Mouse (Mus musculus): Measurements from ENCODE around the gene Tmem230. TPM values are rescaled to one million over a fixed set of nuclear protein-coding genes. Genes with fewer than 3 reads are reported as not detected.

Tmem230 gene
- polyA plus RNA-seq, 1 experiment from 2014 or later, result 45.3 TPM

DNA sequence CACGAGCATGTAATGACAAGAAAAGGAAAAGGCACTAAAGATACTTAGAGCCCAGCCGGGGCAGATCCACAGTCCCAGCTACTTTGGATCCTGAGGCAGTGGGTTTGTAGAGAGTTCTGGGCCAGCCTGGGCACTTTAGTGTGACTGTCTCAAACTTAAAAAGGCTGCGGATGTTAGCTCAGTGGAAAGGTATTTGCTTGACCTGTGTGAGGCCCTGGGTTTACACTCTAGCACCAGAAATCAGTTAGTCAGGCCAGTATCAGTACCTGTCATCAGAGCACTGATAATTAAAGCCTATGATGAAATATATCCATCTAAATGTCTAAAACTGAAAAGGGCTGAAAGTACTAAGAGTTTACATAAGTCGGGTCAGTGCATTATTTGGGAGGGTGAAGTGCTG lies 28.6 kb upstream of the Tmem230 start:
- Histone ChIP-seq H3K36me3 (ENCODE audit: control insufficient read depth, insufficient read depth, low read length) (no peaks in the 10 kb centered on the region), H3K4me3 (ENCODE audit: low read length) (no peak overlapping the region), H3K4me1 (replicated peaks; ENCODE audit: control insufficient read depth, insufficient read depth, low read length) (peaks cover 8% of the 10 kb centered on the region), H3K9me3 (ENCODE audit: control insufficient read depth, low read length) (no peaks in the 10 kb centered on the region), H3K4me2 (ENCODE audit: low read depth, low read length) (no peak overlapping the region), H3K27ac (ENCODE audit: low read length) (no peak overlapping the region), H3K9ac (ENCODE audit: low read length) (no peak overlapping the region), H3K27me3 (ENCODE audit: control insufficient read depth, insufficient read depth, low read depth, low read length) (no peaks in the 10 kb centered on the region)
- WGBS, result 42% methylated on average over 4 of the region's 4 CpGs
- no peak for ATAC-seq (ENCODE audit: low read depth)

DNA sequence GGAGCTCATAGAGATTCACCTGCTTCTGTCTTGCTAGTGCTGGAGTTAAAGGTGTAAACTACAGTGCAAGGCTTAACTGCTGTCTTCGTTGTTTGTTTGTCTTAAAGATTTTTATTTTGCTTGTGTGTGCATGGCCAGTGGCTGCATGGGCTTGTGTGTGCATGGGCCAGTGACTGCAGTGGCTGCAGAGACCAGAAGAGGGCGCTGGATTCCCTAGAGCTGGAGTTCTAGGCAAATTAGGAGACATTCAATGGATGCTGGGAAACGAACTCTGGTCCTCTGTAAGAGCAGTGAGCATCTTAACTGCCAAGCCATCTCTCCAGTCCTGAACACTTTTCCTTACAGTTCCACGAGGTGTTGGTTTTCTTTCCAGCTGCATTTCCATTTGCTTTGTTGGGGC lies 27.9 kb upstream of the Tmem230 start:
- WGBS, result 75% methylated on average over 4 of the region's 4 CpGs
- Histone ChIP-seq H3K4me1 (replicated peaks; ENCODE audit: control insufficient read depth, insufficient read depth, low read length) (peaks cover 9% of the 10 kb centered on the region), H3K4me2 (ENCODE audit: low read depth, low read length) (no peak overlapping the region), H3K27me3 (ENCODE audit: control insufficient read depth, insufficient read depth, low read depth, low read length) (no peaks in the 10 kb centered on the region), H3K4me3 (ENCODE audit: low read length) (no peak overlapping the region), H3K27ac (ENCODE audit: low read length) (no peak overlapping the region), H3K9ac (ENCODE audit: low read length) (no peak overlapping the region), H3K36me3 (ENCODE audit: control insufficient read depth, insufficient read depth, low read length) (no peaks in the 10 kb centered on the region), H3K9me3 (ENCODE audit: control insufficient read depth, low read length) (no peaks in the 10 kb centered on the region)
- ATAC-seq (ENCODE audit: low read depth), result no peak

GRCm38 (mm10) chr2:132272694-132273389 lies 25.2 kb upstream of the Tmem230 start:
- peaks cover 14% of the 10 kb centered on the region for H3K4me1 ChIP-seq (replicated peaks; ENCODE audit: control insufficient read depth, insufficient read depth, low read length)
- H3K36me3 ChIP-seq (ENCODE audit: control insufficient read depth, insufficient read depth, low read length), result no peaks in the 10 kb centered on the region
- H3K27me3 ChIP-seq (ENCODE audit: control insufficient read depth, insufficient read depth, low read depth, low read length), result no peaks in the 10 kb centered on the region
- no peak overlapping the region for H3K9ac ChIP-seq (ENCODE audit: low read length)
- H3K4me2 ChIP-seq (ENCODE audit: low read depth, low read length), result no peak overlapping the region
- no peak overlapping the region for H3K4me3 ChIP-seq (ENCODE audit: low read length)
- WGBS, result 30% methylated on average over 6 of the region's 6 CpGs
- H3K27ac ChIP-seq (ENCODE audit: low read length), result peak overlapping the region; percentile 60
- no peaks in the 10 kb centered on the region for H3K9me3 ChIP-seq (ENCODE audit: control insufficient read depth, low read length)
- ATAC-seq (ENCODE audit: low read depth), result peak; percentile 44

GRCm38 (mm10) chr2:132270331-132270951 lies 22.8 kb upstream of the Tmem230 start:
- H3K9ac ChIP-seq (ENCODE audit: low read length), result no peak overlapping the region
- ATAC-seq (ENCODE audit: low read depth), result no peak
- H3K9me3 ChIP-seq (ENCODE audit: control insufficient read depth, low read length), result no peaks in the 10 kb centered on the region
- H3K27me3 ChIP-seq (ENCODE audit: control insufficient read depth, insufficient read depth, low read depth, low read length), result no peaks in the 10 kb centered on the region
- H3K4me2 ChIP-seq (ENCODE audit: low read depth, low read length), result no peak overlapping the region
- 0 out of 2 replicates have a peak overlapping the region, but pooled peaks have one; percentile 8 for H3K27ac ChIP-seq (ENCODE audit: low read length)
- 55% methylated on average over 2 of the region's 2 CpGs for WGBS
- no peaks in the 10 kb centered on the region for H3K36me3 ChIP-seq (ENCODE audit: control insufficient read depth, insufficient read depth, low read length)
- H3K4me3 ChIP-seq (ENCODE audit: low read length), result no peak overlapping the region
- peaks cover 16% of the 10 kb centered on the region for H3K4me1 ChIP-seq (replicated peaks; ENCODE audit: control insufficient read depth, insufficient read depth, low read length)

DNA sequence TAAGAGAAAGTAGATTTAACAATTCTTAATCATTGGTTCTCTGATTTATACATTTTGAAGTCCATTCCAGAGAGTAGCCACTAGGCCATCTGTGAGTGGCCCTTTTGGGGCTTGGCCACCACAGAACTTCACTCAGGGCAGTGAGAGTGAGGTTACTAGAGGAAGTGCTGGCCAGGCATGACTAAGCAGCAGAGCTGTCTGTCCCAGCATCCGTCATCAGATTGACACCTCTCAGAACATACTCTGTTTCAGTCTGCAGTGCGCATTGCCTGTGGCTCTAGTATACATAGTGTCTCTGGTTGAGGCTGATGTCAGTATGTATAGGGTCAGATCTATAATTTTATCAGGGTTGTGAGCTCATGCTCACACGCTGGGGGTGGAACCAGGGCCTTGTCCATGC lies 21.6 kb upstream of the Tmem230 start:
- H3K27me3 ChIP-seq (ENCODE audit: control insufficient read depth, insufficient read depth, low read depth, low read length), result no peaks in the 10 kb centered on the region
- H3K4me3 ChIP-seq (ENCODE audit: low read length), result no peak overlapping the region
- WGBS, result 77% methylated on average over 3 of the region's 3 CpGs
- no peak overlapping the region for H3K9ac ChIP-seq (ENCODE audit: low read length)
- no peak overlapping the region for H3K27ac ChIP-seq (ENCODE audit: low read length)
- no peak for ATAC-seq (ENCODE audit: low read depth)
- no peaks in the 10 kb centered on the region for H3K36me3 ChIP-seq (ENCODE audit: control insufficient read depth, insufficient read depth, low read length)
- peaks cover 16% of the 10 kb centered on the region for H3K4me1 ChIP-seq (replicated peaks; ENCODE audit: control insufficient read depth, insufficient read depth, low read length)
- H3K4me2 ChIP-seq (ENCODE audit: low read depth, low read length), result no peak overlapping the region
- H3K9me3 ChIP-seq (ENCODE audit: control insufficient read depth, low read length), result no peaks in the 10 kb centered on the region

DNA sequence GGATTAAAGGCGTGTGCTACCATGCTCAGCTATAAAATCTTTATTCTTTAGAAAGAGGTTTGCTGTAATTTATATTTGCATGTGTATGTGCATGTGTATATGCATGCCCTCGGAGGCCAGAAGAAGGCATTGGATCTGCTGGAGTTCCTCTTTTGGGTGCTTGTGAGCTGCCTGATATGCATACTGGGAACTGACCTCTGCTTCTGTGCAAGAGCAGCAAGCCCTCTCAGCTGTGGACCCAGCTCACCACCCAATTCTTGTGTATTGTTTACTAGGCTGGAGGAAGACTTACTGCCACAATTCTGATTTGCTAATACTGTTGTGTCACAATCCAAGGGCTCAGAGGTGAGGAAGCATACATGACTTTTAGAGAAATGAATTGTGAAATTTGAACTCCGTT lies 18.5 kb upstream of the Tmem230 start:
- ATAC-seq (ENCODE audit: low read depth), result no peak
- Histone ChIP-seq H3K4me1 (replicated peaks; ENCODE audit: control insufficient read depth, insufficient read depth, low read length) (peaks cover 10% of the 10 kb centered on the region; the same call in 1 of the 2 replicates), H3K9ac (ENCODE audit: low read length) (no peak overlapping the region), H3K27ac (ENCODE audit: low read length) (no peak overlapping the region), H3K4me3 (ENCODE audit: low read length) (no peak overlapping the region), H3K9me3 (ENCODE audit: control insufficient read depth, low read length) (no peaks in the 10 kb centered on the region), H3K4me2 (ENCODE audit: low read depth, low read length) (no peak overlapping the region), H3K27me3 (ENCODE audit: control insufficient read depth, insufficient read depth, low read depth, low read length) (no peaks in the 10 kb centered on the region), H3K36me3 (ENCODE audit: control insufficient read depth, insufficient read depth, low read length) (no peaks in the 10 kb centered on the region)
- 91% methylated on average over 3 of the region's 3 CpGs for WGBS

DNA sequence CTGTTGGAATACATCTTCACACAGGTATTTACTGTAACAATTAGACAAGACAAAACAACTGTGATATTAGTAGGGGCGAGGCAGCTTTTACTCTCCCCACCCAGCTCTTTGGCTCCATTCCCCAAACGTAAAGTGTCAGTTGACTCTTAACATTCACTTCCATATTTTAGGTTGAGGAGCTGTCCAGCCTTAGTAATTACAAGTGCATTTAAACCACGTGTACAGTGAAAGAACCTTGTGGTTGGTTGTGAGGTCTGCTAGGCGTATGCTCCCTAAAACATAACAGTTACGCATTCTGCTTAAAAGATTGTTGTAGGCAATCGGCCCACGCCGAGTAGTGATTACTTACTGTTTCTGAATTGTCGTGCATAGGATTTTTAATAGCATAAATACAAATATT lies 17.6 kb upstream of the Tmem230 start:
- 75% methylated on average over 9 of the region's 9 CpGs for WGBS
- no peaks in the 10 kb centered on the region for H3K9me3 ChIP-seq (ENCODE audit: control insufficient read depth, low read length)
- no peaks in the 10 kb centered on the region for H3K27me3 ChIP-seq (ENCODE audit: control insufficient read depth, insufficient read depth, low read depth, low read length)
- ATAC-seq (ENCODE audit: low read depth), result no peak
- H3K27ac ChIP-seq (ENCODE audit: low read length), result no peak overlapping the region
- no peaks in the 10 kb centered on the region for H3K36me3 ChIP-seq (ENCODE audit: control insufficient read depth, insufficient read depth, low read length)
- H3K4me2 ChIP-seq (ENCODE audit: low read depth, low read length), result no peak overlapping the region
- peaks cover 7% of the 10 kb centered on the region; the same call in 1 of the 2 replicates for H3K4me1 ChIP-seq (replicated peaks; ENCODE audit: control insufficient read depth, insufficient read depth, low read length)
- H3K9ac ChIP-seq (ENCODE audit: low read length), result no peak overlapping the region
- no peak overlapping the region for H3K4me3 ChIP-seq (ENCODE audit: low read length)

- ATAC-seq (ENCODE audit: low read depth), result no peak
- Histone ChIP-seq H3K4me1 (replicated peaks; ENCODE audit: control insufficient read depth, insufficient read depth, low read length) (peaks cover 5% of the 10 kb centered on the region; the same call in 1 of the 2 replicates), H3K9me3 (ENCODE audit: control insufficient read depth, low read length) (no peaks in the 10 kb centered on the region), H3K4me3 (ENCODE audit: low read length) (peak overlapping the region; percentile 98), H3K27ac (ENCODE audit: low read length) (no peak overlapping the region), H3K36me3 (ENCODE audit: control insufficient read depth, insufficient read depth, low read length) (no peaks in the 10 kb centered on the region), H3K4me2 (ENCODE audit: low read depth, low read length) (peak overlapping the region; percentile 82), H3K9ac (ENCODE audit: low read length) (peak overlapping the region; percentile 96; the same call in 1 of the 2 replicates), H3K27me3 (ENCODE audit: control insufficient read depth, insufficient read depth, low read depth, low read length) (no peaks in the 10 kb centered on the region)
- WGBS, result 15% methylated on average over 6 of the region's 6 CpGs
Observed at GRCm38 (mm10) chr2:132264266-132264710, 16.7 kb upstream of the Tmem230 start.

GRCm38 (mm10) chr2:132263421-132264265 lies 16.0 kb upstream of the Tmem230 start:
- Histone ChIP-seq H3K4me2 (ENCODE audit: low read depth, low read length) (peak overlapping the region; percentile 82), H3K27ac (ENCODE audit: low read length) (peak overlapping the region; percentile 80), H3K36me3 (ENCODE audit: control insufficient read depth, insufficient read depth, low read length) (no peaks in the 10 kb centered on the region), H3K4me1 (replicated peaks; ENCODE audit: control insufficient read depth, insufficient read depth, low read length) (peaks cover 5% of the 10 kb centered on the region; the same call in 1 of the 2 replicates), H3K9ac (ENCODE audit: low read length) (peak overlapping the region; percentile 96), H3K27me3 (ENCODE audit: control insufficient read depth, insufficient read depth, low read depth, low read length) (no peaks in the 10 kb centered on the region), H3K4me3 (ENCODE audit: low read length) (peak overlapping the region; percentile 98), H3K9me3 (ENCODE audit: control insufficient read depth, low read length) (no peaks in the 10 kb centered on the region)
- WGBS, result under 1% methylated on average over 43 of the region's 47 CpGs
- ATAC-seq (ENCODE audit: low read depth), result no peak; the same call in 1 of the 2 replicates

All from lung, embryonic 16.5 days (tissue).